Mouse (Mus musculus) forebrain, embryonic 16.5 days (tissue): Measurements from ENCODE around the gene Lmo1. TPM values are rescaled to one million over a fixed set of nuclear protein-coding genes. Genes with fewer than 3 reads are reported as not detected.
A peak's percentile ranks its signal among the peaks of the same experiment; 100 is the strongest.

ENCODE experiments used
- ATAC-seq: fragments of 200-750 bp; cut with Nextera tagmentation; 2 replicates; pipeline ENCODE4 v1.8.0; 2017; ENCODE audit warnings: mild to moderate bottlenecking, moderate library complexity
- H3K27ac ChIP-seq: fragments of 300-500 bp; sonication (generic); 2 replicates; pipeline ENCODE4 v1.5.1; 2014; ENCODE audit warnings: low read length, control low read depth
- H3K27me3 ChIP-seq: fragments of 300-500 bp; sonication (generic); replicated peaks from 2 replicates; pipeline ENCODE4 v1.6.1; 2014; ENCODE audit warnings: low read length; ENCODE audit not compliant: control insufficient read depth, insufficient read depth
- H3K36me3 ChIP-seq: fragments of 300-500 bp; sonication (generic); 2 replicates; pipeline ENCODE4 v1.6.1; 2014; ENCODE audit not compliant: control insufficient read depth, insufficient read depth
- H3K4me1 ChIP-seq: fragments of 300-500 bp; sonication (generic); replicated peaks from 2 replicates; pipeline ENCODE4 v1.6.1; 2014; ENCODE audit warnings: low read length; ENCODE audit not compliant: control insufficient read depth, insufficient read depth
- H3K4me2 ChIP-seq: fragments of 300-500 bp; sonication (generic); 2 replicates; pipeline ENCODE4 v1.6.1; 2014; ENCODE audit warnings: mild to moderate bottlenecking, low read length, control low read depth
- H3K4me3 ChIP-seq: fragments of 300-500 bp; sonication (generic); replicated peaks from 2 replicates; pipeline ENCODE4 v1.5.1; 2014; ENCODE audit warnings: mild to moderate bottlenecking, low read length, control low read depth
- H3K9ac ChIP-seq: fragments of 300-500 bp; sonication (generic); replicated peaks from 2 replicates; pipeline ENCODE4 v1.6.1; 2014; ENCODE audit warnings: low read depth, low read length, control low read depth
- H3K9me3 ChIP-seq: fragments of 300-500 bp; sonication (generic); 2 replicates; pipeline ENCODE4 v1.6.1; 2016; ENCODE audit warnings: low read length; ENCODE audit not compliant: control insufficient read depth
- WGBS: fragments of 180-500 bp; shearing (Covaris S2); extraction: QIAGEN DNeasy Blood & Tissue Kit; methylation state at CpG from one replicate; pipeline ENCODE4 v1.1.7; 2014; 5-methylcytosine and 5-hydroxymethylcytosine counted together
- polyA plus RNA-seq: library from polyadenylated mRNA; unstranded; fragments of >200 nt; fragmentation: Nextera tagmentation; extraction: Ambion mirVana; gene quantifications from 2 replicates; pipeline ENCODE4 v1.2.1, GENCODE M21; 2015

The Lmo1 gene
- 64.2 and 82.2 TPM in 2 replicates for polyA plus RNA-seq

GRCm38 (mm10) chr7:109174949-109175669 lies at the start of gene Lmo1:
Lmo1 (minus strand) TSS chr7:109175207.
- Histone ChIP-seq H3K4me1 (peaks cover 45% of the 10 kb centered on the region), H3K4me2 (peak within 1 kb of the TSS; percentile 87), H3K9ac (peak within 1 kb of the TSS; percentile 90), H3K9me3 (no peaks in the 10 kb centered on the region), H3K4me3 (peak within 1 kb of the TSS; percentile 73), H3K27ac (peak within 1 kb of the TSS; percentile 88), H3K27me3 (peaks cover 19% of the 10 kb centered on the region), H3K36me3 (no peaks in the 10 kb centered on the region)
- 0% methylated on average over 26 of the region's 67 CpGs for WGBS
- peak; percentile 55 for ATAC-seq

GRCm38 (mm10) chr7:109221716-109222110 lies 46.7 kb upstream of the Lmo1 start:
- Histone ChIP-seq H3K4me2 (no peak overlapping the region), H3K9me3 (no peaks in the 10 kb centered on the region), H3K4me1 (no peaks in the 10 kb centered on the region), H3K9ac (no peak overlapping the region), H3K4me3 (no peak overlapping the region), H3K27me3 (peaks cover 11% of the 10 kb centered on the region; the same call in 1 of the 2 replicates), H3K27ac (no peak overlapping the region), H3K36me3 (no peaks in the 10 kb centered on the region)
- no peak for ATAC-seq
- 94% methylated on average over 15 of the region's 15 CpGs for WGBS

DNA sequence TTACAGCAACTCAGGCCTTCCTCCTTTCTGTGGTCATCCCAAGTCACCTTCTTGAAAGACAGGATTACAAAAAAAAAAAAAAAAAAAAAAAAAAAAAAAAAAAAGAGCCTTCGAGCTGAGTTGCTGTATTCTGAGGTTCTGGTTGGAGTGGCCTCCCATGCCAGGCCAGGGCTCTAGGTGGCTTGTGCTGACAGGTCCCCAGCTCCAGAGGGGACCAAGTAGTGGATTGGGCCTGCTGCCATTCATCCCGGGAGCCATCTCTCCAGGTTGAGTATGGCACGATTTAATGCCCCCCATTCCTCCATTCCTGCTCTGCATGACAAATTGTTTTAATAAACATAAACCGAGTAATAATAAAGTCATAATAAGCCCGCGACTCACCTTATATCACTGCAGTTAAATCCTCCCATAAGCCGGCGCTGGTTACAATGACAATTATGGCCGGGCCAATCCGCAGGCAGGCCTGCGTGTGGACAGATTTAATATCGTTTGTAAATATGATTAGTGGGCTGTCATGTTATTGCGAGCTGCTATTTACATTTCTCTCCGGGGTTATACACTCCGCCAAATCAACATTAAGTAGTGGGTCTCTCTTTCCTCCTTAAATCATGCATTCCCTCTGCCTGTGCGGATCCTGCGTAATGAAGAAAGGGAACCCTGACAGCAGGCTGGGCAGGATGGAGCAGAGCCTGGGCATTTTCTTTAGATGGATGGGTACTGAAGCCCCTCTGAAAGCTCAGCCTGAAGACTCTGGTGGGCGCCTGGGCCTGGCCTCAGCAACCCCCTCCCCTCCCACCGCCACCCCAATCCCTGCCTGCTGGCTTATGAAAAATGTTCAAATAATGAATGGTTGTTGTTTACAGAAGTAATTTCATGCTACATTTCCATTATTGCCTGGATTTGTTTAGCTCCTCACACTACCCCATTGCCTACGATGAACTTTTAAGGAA lies 46.0 kb upstream of the Lmo1 start:
- Histone ChIP-seq H3K4me3 (no peak overlapping the region), H3K36me3 (no peaks in the 10 kb centered on the region), H3K4me1 (no peaks in the 10 kb centered on the region), H3K27me3 (peaks cover 14% of the 10 kb centered on the region), H3K9ac (no peak overlapping the region), H3K9me3 (no peaks in the 10 kb centered on the region), H3K27ac (no peak overlapping the region), H3K4me2 (no peak overlapping the region)
- 93% methylated on average over 20 of the region's 20 CpGs for WGBS
- no peak for ATAC-seq

GRCm38 (mm10) chr7:109220026-109220425 lies 45.0 kb upstream of the Lmo1 start:
- Histone ChIP-seq H3K4me2 (no peak overlapping the region), H3K4me3 (no peak overlapping the region), H3K36me3 (no peaks in the 10 kb centered on the region), H3K27me3 (peaks cover 15% of the 10 kb centered on the region), H3K9me3 (no peaks in the 10 kb centered on the region), H3K4me1 (no peaks in the 10 kb centered on the region), H3K27ac (no peak overlapping the region), H3K9ac (no peak overlapping the region)
- 78% methylated on average over 4 of the region's 4 CpGs for WGBS
- ATAC-seq: no peak

DNA sequence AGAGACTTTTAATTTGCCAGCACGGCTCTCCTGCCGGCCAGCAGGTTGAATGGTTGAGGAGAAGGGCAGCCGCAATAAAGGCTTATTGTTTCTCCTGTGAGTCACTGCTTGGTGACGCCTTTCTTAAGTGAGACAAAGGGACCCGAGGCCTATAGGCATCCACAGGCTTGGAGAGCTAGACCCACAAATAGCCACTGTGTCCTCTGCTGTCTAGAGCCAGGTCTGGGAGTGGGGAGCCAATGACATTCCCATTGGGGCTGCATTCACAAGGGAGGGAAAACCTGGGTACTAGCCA lies 43.9 kb upstream of the Lmo1 start:
- ATAC-seq: peak; percentile 38; the same call in 1 of the 2 replicates
- Histone ChIP-seq H3K4me3 (no peak overlapping the region), H3K4me1 (no peaks in the 10 kb centered on the region), H3K4me2 (no peak overlapping the region), H3K36me3 (no peaks in the 10 kb centered on the region), H3K9me3 (no peaks in the 10 kb centered on the region), H3K27ac (no peak overlapping the region), H3K9ac (no peak overlapping the region), H3K27me3 (peaks cover 13% of the 10 kb centered on the region)
- WGBS: 4% methylated on average over 5 of the region's 5 CpGs

DNA sequence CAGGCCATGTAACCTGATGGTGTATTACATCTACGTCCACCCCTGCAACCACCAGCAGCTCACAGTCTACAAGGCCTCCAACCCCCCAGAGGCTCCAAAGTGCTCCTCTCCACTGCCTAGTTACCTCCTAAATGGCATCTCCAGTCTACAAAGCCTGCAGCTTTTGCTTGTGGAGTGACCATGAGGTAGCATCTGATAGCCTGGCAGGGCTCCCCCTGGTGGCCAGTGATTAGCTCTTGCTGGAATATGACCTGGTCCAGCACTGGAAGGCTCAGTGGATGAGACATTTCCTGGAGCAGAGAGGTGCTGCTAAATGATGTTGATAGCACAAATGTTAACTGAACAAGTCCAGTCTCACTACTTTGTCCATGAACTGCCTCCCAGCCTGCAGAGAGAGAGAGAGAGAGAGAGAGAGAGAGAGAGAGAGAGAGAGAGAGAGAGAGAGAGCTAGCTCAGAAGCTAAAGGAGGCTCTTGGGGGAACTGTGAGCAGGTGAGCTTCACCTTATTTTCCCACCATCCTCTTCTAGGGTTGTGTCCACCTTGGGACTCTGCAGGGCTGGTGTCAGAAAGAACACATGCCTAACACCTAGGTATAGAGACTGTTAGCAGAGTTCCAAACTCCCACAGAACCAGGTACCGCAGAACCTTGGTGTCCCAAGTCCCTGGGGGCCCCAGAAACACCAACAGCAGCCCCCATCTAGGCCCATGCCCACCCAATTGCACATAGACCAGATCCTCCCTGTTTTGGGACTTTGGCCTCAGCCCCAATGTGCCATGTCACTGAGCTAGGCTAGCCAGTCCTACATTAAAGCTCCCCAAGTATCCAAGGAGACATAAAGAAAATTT lies 43.3 kb upstream of the Lmo1 start:
- Histone ChIP-seq H3K27me3 (peaks cover 13% of the 10 kb centered on the region), H3K9ac (no peak overlapping the region), H3K36me3 (no peaks in the 10 kb centered on the region), H3K4me3 (no peak overlapping the region), H3K4me2 (no peak overlapping the region), H3K27ac (no peak overlapping the region), H3K4me1 (no peaks in the 10 kb centered on the region), H3K9me3 (no peaks in the 10 kb centered on the region)
- peak; percentile 72 for ATAC-seq
- 87% methylated on average over 2 of the region's 2 CpGs for WGBS

DNA sequence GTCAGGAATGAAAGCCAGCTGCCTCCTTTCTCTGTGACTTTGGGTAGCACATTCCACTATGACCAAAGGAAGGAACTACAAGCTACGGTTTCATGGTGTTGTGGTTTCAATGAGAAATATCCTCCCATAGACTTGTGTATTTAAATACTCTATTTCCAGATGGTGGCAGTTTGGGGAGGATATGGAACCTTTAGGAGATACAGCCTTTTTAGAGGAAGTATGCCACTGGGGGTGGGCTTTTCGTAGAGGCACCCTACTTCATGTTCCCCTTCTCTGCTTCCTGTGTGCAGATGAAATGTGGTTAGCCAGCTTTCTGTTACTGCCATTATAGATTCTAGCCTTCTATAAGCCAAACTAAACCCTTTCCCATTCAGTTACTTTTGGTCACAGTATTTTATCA lies 34.8 kb upstream of the Lmo1 start:
- ATAC-seq: no peak
- Histone ChIP-seq H3K36me3 (no peaks in the 10 kb centered on the region), H3K9me3 (no peaks in the 10 kb centered on the region), H3K27ac (no peak overlapping the region), H3K9ac (no peak overlapping the region), H3K4me3 (no peak overlapping the region), H3K4me1 (no peaks in the 10 kb centered on the region), H3K4me2 (no peak overlapping the region), H3K27me3 (peaks cover 39% of the 10 kb centered on the region)
- WGBS: 83% methylated on average over 2 of the region's 2 CpGs

DNA sequence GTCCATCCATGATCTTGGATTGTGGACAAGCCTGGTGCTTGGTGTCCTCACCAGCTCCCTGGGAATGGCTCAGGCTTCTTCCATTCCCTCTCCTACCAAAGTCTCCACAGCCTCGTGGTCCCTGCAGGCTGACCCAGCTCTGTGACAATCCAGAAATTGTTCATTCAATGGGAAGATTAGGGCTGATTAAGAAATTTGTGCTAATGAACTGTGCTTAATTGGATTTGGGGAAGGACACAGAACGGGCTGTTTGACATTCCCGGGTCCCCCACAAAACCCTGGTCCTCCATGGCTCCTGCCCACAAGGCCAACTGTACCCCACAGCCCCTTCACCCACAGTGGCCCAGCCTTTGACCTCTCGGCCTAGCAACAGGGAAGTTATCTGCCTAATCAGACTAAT lies 32.8 kb upstream of the Lmo1 start:
- ATAC-seq: no peak
- Histone ChIP-seq H3K9ac (no peak overlapping the region), H3K27me3 (peaks cover 39% of the 10 kb centered on the region), H3K4me3 (no peak overlapping the region), H3K27ac (no peak overlapping the region), H3K4me1 (0 out of 2 replicates have a peak, but pooled peaks cover 3% of the 10 kb centered on the region), H3K36me3 (no peaks in the 10 kb centered on the region), H3K9me3 (no peaks in the 10 kb centered on the region), H3K4me2 (no peak overlapping the region)
- 26% methylated on average over 4 of the region's 4 CpGs for WGBS

- Histone ChIP-seq H3K4me2 (no peak overlapping the region), H3K36me3 (no peaks in the 10 kb centered on the region), H3K9ac (no peak overlapping the region), H3K27ac (no peak overlapping the region), H3K9me3 (no peaks in the 10 kb centered on the region), H3K4me3 (no peak overlapping the region), H3K4me1 (0 out of 2 replicates have a peak, but pooled peaks cover 3% of the 10 kb centered on the region), H3K27me3 (peaks cover 33% of the 10 kb centered on the region)
- ATAC-seq: no peak
- WGBS: 79% methylated on average over 2 of the region's 2 CpGs
Observed at GRCm38 (mm10) chr7:109206358-109206757, 31.4 kb upstream of the Lmo1 start.
